Mouse (Mus musculus) testis, adult 2 months (tissue): Measurements from ENCODE around the gene Grifin.

ENCODE experiments used
- CTCF ChIP-seq: fragments of 200-500 bp; IDR thresholded peaks from 2 replicates; pipeline ENCODE4 v1.5.1; 2012; ENCODE audit warnings: low read depth, mild to moderate bottlenecking, inconsistent platforms, low read length, moderate library complexity; ENCODE audit not compliant: control insufficient read depth, insufficient read depth, insufficient replicate concordance
- POLR2A ChIP-seq: fragments of 200-500 bp; IDR thresholded peaks from 2 replicates; pipeline ENCODE4 v1.6.1; 2012; ENCODE audit warnings: low read depth, mild to moderate bottlenecking, inconsistent platforms, low read length, moderate library complexity; ENCODE audit not compliant: control insufficient read depth

DNA sequence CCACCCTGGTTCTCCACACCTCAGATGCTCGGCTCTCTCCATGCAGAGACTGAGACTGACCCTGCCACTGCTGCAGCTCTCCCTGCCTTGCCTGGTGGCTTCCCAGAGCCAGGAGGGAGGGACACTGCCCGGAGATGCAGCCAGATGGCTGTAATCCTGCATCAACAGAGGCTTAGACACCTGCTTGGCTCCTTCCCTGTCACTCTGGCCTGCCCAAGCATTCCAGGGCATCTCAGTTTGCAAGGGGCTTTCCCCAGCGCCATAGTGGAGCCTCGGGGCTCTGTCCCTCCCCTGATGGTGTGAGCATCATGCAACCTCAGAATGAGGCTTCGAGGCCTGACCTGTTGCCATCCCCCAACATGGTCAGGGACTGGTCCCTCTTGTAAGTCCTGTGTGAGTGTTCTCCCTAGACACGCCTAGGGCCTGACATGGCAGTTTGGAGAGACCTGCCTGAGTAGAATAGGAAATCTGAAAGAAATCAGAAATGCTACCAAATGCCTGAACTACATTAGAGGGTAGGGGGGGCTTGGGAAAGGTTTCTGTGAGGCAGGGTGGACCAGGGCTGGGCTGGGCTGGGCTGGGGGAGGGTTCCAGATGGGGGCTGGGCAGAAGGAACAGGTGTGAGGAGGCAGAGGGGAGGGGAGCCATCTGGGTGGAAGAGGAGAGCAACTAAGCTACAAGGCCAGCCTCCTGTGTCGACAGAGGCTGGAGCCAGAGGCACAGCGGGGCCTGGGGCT, 18.3 kb upstream of the Grifin start:
- no peak for TF ChIP-seq POLR2A
- TF ChIP-seq CTCF: no peak
